Mouse (Mus musculus): ENCODE measurements at regions not wholly inside any gene's neighbourhood (a gene's known extent, or its start where the extent isn't known, plus 50 kb on each side); places are given as distances from the start of the nearest gene placed in this dataset.
"Not testable (repeated sequence)": the region's sequence is repeated elsewhere in the genome, so short reads cannot be mapped to it uniquely, and the experiment has no call there.

DNA sequence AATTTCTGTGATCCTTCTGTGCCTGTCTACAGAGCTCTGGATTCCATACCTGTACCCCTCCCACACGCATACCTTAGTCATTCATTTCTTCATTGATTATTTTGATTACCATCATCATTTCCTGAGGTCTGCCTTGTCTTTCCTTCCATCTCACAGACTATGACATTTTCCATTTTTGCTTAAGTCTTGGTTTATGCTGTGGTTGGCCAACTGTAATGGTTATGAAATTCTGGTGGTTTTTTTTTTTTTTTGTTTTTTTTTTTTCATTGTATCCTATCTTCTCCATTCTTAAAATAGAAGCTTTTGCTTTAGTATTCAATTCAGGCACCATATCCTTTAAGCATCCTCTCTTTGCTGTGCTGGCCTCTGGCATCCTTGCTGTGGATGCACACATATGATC is 227.4 kb downstream of the Gm15319 start:
- not testable (repeated sequence) for H3K27ac ChIP-seq (replicated peaks); H3K4me3 ChIP-seq; H3K9me3 ChIP-seq; H3K4me1 ChIP-seq; H3K4me2 ChIP-seq; H3K9ac ChIP-seq; ATAC-seq (ENCODE audit: extremely low read depth, insufficient number of reproducible peaks, low FRiP score, low TSS enrichment); H3K36me3 ChIP-seq; H3K27me3 ChIP-seq (replicated peaks)
- WGBS = 50% methylated on average over 1 of the region's 1 CpGs

DNA sequence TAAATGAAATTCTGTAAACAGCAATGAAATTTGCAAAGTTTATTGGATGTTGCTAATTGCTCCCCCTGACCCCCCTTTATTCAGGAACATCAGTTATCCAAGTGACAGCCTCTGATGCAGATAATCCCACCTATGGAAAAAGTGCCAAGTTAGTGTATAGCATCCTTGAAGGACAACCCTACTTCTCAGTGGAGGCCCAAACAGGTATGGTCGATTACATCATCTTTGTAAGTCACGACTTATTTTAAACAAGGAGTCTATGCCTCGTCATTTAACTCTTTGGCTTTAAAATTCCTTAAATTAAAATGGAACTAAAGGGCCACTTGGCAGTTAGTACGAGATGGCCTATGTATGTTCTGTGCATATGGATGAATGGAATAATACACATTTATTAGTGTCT is 217.6 kb downstream of the Gm15319 start:
- not testable (repeated sequence) for H3K9ac ChIP-seq; H3K27me3 ChIP-seq (replicated peaks); ATAC-seq (ENCODE audit: extremely low read depth, insufficient number of reproducible peaks, low FRiP score, low TSS enrichment); H3K27ac ChIP-seq (replicated peaks); H3K36me3 ChIP-seq; H3K4me1 ChIP-seq; H3K9me3 ChIP-seq; H3K4me3 ChIP-seq; H3K4me2 ChIP-seq
- WGBS = 86% methylated on average over 4 of the region's 4 CpGs

DNA sequence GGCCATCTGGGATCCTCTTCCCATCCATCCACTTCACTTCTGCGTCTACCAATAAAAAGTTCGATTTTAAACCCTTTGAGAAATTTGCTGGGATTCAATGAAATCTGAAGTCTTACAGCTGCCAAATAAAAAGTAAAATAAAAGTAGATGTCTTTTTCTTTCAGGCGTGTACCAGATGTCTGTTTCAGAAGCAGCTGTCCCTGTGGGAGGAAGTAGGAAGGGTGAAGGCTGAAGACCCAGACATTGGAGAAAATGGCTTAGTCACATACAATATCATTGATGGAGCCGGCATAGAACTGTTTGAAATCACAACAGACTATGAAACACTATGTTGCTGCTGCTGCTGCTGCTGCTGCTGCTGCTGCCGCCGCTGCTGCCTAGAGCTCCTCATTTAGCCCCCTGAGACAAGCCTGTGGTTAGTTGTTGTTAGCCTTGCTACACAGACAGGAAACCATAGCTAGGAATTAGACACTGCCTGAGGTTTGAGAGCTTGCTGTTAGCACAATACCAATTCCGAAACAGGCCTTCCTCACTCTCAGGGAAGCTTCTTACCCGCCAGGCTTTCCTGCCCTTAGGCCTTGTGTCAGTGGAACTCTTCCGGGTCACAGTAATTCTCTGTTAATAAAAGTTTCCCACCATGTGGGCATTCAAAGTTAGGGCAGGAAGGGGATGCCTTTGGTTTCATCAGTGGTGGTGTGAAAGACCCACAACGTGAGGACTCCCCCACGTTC is 211.5 kb downstream of the Gm15319 start:
- H3K9me3 ChIP-seq; H3K27ac ChIP-seq (replicated peaks); H3K9ac ChIP-seq; ATAC-seq (ENCODE audit: extremely low read depth, insufficient number of reproducible peaks, low FRiP score, low TSS enrichment); H3K4me3 ChIP-seq; H3K4me2 ChIP-seq; H3K27me3 ChIP-seq (replicated peaks); H3K4me1 ChIP-seq; H3K36me3 ChIP-seq: not testable (repeated sequence)
- 88% methylated on average over 8 of the region's 11 CpGs for WGBS

DNA sequence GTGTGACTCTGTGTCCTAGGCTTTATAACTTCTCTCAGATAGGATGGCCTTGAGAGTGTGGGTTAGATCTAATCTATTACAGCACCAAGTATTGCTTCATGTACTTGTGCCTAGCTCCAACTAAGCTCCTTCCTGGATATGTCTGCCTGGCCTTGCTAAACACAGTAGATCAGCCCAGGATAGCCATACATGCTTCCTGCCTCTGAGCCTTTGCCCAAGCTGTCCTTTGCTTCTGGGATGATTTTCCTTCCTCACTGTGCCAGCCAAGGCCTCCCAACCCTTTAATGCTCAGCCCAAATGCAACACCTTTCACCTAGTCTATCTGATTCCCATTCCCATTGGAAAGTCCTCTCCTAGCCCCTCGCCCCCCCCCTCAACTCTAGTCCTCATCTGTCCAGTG is 208.9 kb downstream of the Gm15319 start:
- not testable (repeated sequence) for H3K36me3 ChIP-seq; H3K9ac ChIP-seq; H3K4me1 ChIP-seq; H3K27ac ChIP-seq (replicated peaks); H3K4me3 ChIP-seq; H3K27me3 ChIP-seq (replicated peaks); H3K4me2 ChIP-seq; H3K9me3 ChIP-seq; ATAC-seq (ENCODE audit: extremely low read depth, insufficient number of reproducible peaks, low FRiP score, low TSS enrichment)
- 100% methylated on average over 1 of the region's 1 CpGs for WGBS
